Mouse (Mus musculus) brain, embryonic 14.5 days (tissue): ENCODE results near the gene Metrn. TPM values are rescaled to one million over a fixed set of nuclear protein-coding genes. Genes with fewer than 3 reads are reported as not detected.
A peak's percentile ranks its signal among the peaks of the same experiment; 100 is the strongest.

Experiments used
- DNase-seq: peaks from one replicate; pipeline ENCODE4 v3.0.0-alpha.2; 2011; ENCODE audit warnings: low read depth
- CTCF ChIP-seq: fragments of 200-500 bp; IDR thresholded peaks from 2 replicates; pipeline ENCODE4 v1.5.1; 2012; ENCODE audit warnings: inconsistent platforms, mild to moderate bottlenecking, moderate library complexity, borderline replicate concordance; ENCODE audit not compliant: insufficient read depth, insufficient read length; ENCODE audit errors: extremely low read depth
- POLR2A ChIP-seq: fragments of 200-500 bp; IDR thresholded peaks from 2 replicates; pipeline ENCODE4 v1.6.1; 2012; ENCODE audit warnings: mild to moderate bottlenecking, inconsistent platforms, borderline replicate concordance; ENCODE audit not compliant: poor library complexity, insufficient read depth, insufficient read length, severe bottlenecking; ENCODE audit errors: extremely low read depth
- polyA plus RNA-seq: library from polyadenylated mRNA; depleted of rRNA; stranded (reverse); fragments of >200 nt; gene quantifications from 2 replicates; pipeline ENCODE4 v1.2.3, GENCODE M21; 2012; rRNA removed

Metrn gene
- polyA plus RNA-seq, 1 experiment = 107 TPM

DNA sequence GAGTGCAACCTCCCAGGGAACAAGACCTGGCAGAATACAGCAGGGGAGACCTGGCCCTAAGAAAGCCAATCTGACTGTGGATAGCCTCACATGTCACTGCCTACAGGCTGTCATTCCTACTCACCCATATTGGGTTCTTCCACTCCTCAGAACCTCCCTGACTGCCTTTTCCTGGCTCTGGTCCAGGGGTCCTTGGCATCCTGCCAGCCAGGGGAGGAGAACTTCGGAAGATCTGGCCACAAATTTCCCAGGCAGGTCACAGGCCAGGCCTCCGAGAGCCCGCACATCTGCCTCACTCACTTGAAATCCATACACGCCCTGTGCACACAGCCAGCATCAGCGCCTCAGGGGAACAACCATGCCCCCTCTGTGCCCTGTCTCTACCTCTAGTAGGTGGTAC is 45.5 kb downstream of the Metrn start:
- TF ChIP-seq CTCF (no peak), POLR2A (no peak)
- peak; percentile 36 for DNase-seq

DNA sequence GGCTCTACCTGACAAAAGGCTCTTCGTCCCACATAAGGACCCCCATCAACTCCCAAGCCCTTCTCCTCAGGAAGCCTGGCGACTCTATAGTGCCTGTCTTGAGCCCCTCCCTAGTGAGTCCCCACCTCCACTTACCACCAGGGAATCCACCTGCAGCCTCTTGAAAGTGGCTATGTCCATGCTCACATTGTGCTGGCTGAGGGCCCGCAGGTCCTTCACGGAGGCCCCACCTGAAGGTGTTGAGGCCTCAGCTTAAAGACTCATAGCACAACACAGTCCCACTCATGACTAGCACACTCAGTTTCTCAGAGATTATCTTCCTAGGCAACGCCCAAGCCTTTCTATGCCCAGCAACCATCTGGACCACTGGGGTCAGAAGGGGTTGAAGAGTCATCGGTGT is 47.6 kb downstream of the Metrn start:
- TF ChIP-seq POLR2A = no peak
- no peak for TF ChIP-seq CTCF
- DNase-seq = no peak

DNA sequence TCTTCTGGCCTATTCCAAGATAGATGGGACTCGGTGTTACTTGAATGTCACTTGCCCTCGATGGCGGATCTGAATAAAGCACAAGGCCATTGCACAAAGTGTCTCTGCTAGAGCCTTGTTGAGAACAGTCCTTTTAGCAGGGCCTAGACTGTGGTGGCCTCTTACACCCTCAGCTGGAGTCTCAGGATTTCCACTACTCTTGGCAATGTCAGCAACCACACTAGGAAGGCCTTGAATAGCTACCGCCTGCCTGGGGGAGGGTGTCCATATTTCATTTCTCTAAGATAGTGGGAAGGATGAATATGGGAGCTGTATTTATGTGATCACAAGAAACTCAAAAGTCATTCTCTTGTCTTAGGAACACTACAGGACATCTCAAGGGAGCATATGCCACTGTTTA is 48.7 kb downstream of the Metrn start:
- no peak for DNase-seq
- TF ChIP-seq POLR2A (no peak), CTCF (no peak)

DNA sequence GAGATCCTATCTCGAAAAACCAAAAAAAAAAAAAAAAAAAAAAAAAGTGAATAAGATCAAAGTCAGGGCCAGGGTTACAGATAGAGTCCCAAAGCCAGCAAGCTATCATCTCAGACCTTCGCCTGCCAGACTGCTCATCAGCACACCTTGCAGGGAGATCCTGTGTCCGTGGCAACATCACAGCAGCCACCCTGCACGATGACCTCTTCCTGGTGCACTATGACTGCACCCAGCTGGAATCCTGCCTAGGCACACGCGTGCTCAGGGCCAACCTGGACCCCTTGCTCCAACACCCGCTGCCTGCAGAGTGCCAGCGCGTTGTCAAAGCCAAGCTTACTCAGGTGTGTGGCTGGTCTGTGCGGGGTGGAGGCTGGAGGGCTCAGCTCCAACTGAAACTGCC is 52.6 kb downstream of the Metrn start:
- no peak for TF ChIP-seq POLR2A
- TF ChIP-seq CTCF = no peak
- DNase-seq = no peak

DNA sequence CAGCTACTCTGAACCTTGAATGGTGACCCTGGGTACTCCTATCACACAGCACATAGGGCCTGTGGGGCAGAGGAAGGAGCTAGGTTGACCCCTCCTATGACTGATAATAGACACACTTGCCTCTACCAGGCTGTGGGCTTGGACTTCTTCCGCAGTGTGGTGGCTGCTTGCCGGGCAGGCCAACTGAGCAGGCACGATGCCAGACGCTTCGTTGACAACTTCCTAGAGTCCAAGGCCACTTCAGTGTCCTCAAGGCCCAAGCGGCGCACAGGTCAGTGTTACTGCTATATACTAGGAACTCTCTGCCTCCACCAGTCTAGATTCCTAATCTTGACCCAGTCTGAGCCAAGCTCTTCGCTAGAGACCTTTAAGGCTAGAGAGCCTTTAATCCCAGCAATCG is 53.1 kb downstream of the Metrn start:
- no peak for DNase-seq
- TF ChIP-seq POLR2A (no peak), CTCF (no peak)

Other genes starting within 250 kb of the Metrn start
- 17.6 and 17.9 TPM in 2 replicates for gene Sox8, start 226.4 kb downstream of the Metrn start, polyA plus RNA-seq
- 11.7 and 16.0 TPM in 2 replicates for gene Lmf1, start 218.1 kb downstream of the Metrn start, polyA plus RNA-seq
- 0.90 and 1.1 TPM in 2 replicates for gene Gng13, start 80.0 kb downstream of the Metrn start, polyA plus RNA-seq
- gene Chtf18, start 69.7 kb downstream of the Metrn start, polyA plus RNA-seq = 12.4 and 18.7 TPM in 2 replicates
- gene Rpusd1, start 69.5 kb downstream of the Metrn start, polyA plus RNA-seq = 43.2 and 59.4 TPM in 2 replicates
- 0.09 TPM in 1 of 2 replicates, not detected in the other for gene Mslnl, start 61.1 kb downstream of the Metrn start, polyA plus RNA-seq
- 0.07 and 0.19 TPM in 2 replicates for gene Msln, start 42.8 kb downstream of the Metrn start, polyA plus RNA-seq
- gene Narfl, start 23.4 kb downstream of the Metrn start, polyA plus RNA-seq = 26.7 and 30.6 TPM in 2 replicates
- gene Haghl, start 11.5 kb downstream of the Metrn start, polyA plus RNA-seq = 167 and 268 TPM in 2 replicates
- 0.08 and 0.11 TPM in 2 replicates for gene Ccdc78, start 10.6 kb downstream of the Metrn start, polyA plus RNA-seq
- 93.9 and 145 TPM in 2 replicates for gene Fam173a, start 4.2 kb downstream of the Metrn start, polyA plus RNA-seq
- gene AC134908.4, start 1.5 kb downstream of the Metrn start, polyA plus RNA-seq = 0.12 and 0.21 TPM in 2 replicates
- 91.8 and 101 TPM in 2 replicates for gene Fbxl16, start 11.9 kb upstream of the Metrn start, polyA plus RNA-seq
- gene Wdr24, start 26.5 kb upstream of the Metrn start, polyA plus RNA-seq = 47.0 and 57.5 TPM in 2 replicates
- gene Jmjd8, start 31.7 kb upstream of the Metrn start, polyA plus RNA-seq = 80.0 and 93.6 TPM in 2 replicates
- 252 and 308 TPM in 2 replicates for gene Stub1, start 36.3 kb upstream of the Metrn start, polyA plus RNA-seq
- 56.2 and 67.3 TPM in 2 replicates for gene Rhbdl1, start 40.2 kb upstream of the Metrn start, polyA plus RNA-seq
- gene Gm20683, start 44.6 kb upstream of the Metrn start, polyA plus RNA-seq = 26.6 and 40.8 TPM in 2 replicates
- 88.4 and 111 TPM in 2 replicates for gene Rhot2, start 47.7 kb upstream of the Metrn start, polyA plus RNA-seq
- 49.5 and 81.1 TPM in 2 replicates for gene Wdr90, start 64.4 kb upstream of the Metrn start, polyA plus RNA-seq
- 11.7 and 14.8 TPM in 2 replicates for gene Mcrip2, start 71.6 kb upstream of the Metrn start, polyA plus RNA-seq
- gene Mettl26, start 77.9 kb upstream of the Metrn start, polyA plus RNA-seq = 71.4 and 89.5 TPM in 2 replicates
- 0.66 and 0.90 TPM in 2 replicates for gene Wfikkn1, start 83.7 kb upstream of the Metrn start, polyA plus RNA-seq
- 88.3 and 98.8 TPM in 2 replicates for gene Rab40c, start 122.6 kb upstream of the Metrn start, polyA plus RNA-seq
- gene Pigq, start 147.8 kb upstream of the Metrn start, polyA plus RNA-seq = 117 and 126 TPM in 2 replicates
- gene Nhlrc4, start 147.8 kb upstream of the Metrn start, polyA plus RNA-seq = 0.08 and 0.56 TPM in 2 replicates
- 0.66 and 1.0 TPM in 2 replicates for gene A930017K11Rik, start 155.4 kb upstream of the Metrn start, polyA plus RNA-seq
- 50.4 and 50.5 TPM in 2 replicates for gene Capn15, start 188.7 kb upstream of the Metrn start, polyA plus RNA-seq